Mouse (Mus musculus) embryonic facial prominence, embryonic 12.5 days (tissue): ENCODE data around the gene Gemin6. TPM values are rescaled to one million over a fixed set of nuclear protein-coding genes. Genes with fewer than 3 reads are reported as not detected.

Experiments
- polyA plus RNA-seq: library from polyadenylated mRNA; unstranded; fragments of >200 nt; fragmentation: Nextera tagmentation; extraction: Ambion mirVana; gene quantifications from 2 replicates; pipeline ENCODE4 v1.2.1, GENCODE M21; 2016

Gemin6 gene
- polyA plus RNA-seq, 1 experiment from 2014 or later: 34.7 TPM

Other genes starting within 250 kb of the Gemin6 start
- 107 and 109 TPM in 2 replicates for gene Hnrnpll, start 162.1 kb upstream of the Gemin6 start, polyA plus RNA-seq
- gene Galm, start 97.0 kb upstream of the Gemin6 start, polyA plus RNA-seq: 19.0 and 23.3 TPM in 2 replicates
- gene Srsf7, start 17.1 kb upstream of the Gemin6 start, polyA plus RNA-seq: 723 and 760 TPM in 2 replicates
- gene Ttc39d, start 17.0 kb upstream of the Gemin6 start, polyA plus RNA-seq: 0.10 TPM in 2 replicates
- 21.2 and 24.1 TPM in 2 replicates for gene Morn2, start 65.8 kb downstream of the Gemin6 start, polyA plus RNA-seq
- gene Dhx57, start 66.0 kb downstream of the Gemin6 start, polyA plus RNA-seq: 29.5 and 30.7 TPM in 2 replicates
- 1.2 and 1.7 TPM in 2 replicates for gene Arhgef33, start 83.0 kb downstream of the Gemin6 start, polyA plus RNA-seq
- gene Gm10190, start 149.1 kb downstream of the Gemin6 start, polyA plus RNA-seq: 1.6 and 4.7 TPM in 2 replicates